Mouse (Mus musculus) cerebellum, adult 2 months (tissue): ENCODE measurements around the gene 2010111I01Rik.

ENCODE experiments used
- CTCF ChIP-seq: fragments of 200-500 bp; IDR thresholded peaks from 2 replicates; pipeline ENCODE4 v1.5.1; 2011; ENCODE audit warnings: low read depth, mild to moderate bottlenecking, control low read depth, low read length, moderate library complexity, borderline replicate concordance; ENCODE audit not compliant: insufficient read depth
- POLR2A ChIP-seq: fragments of 200-500 bp; IDR thresholded peaks from 2 replicates; pipeline ENCODE4 v1.6.1; 2011; ENCODE audit warnings: low read length, control low read depth, borderline replicate concordance; ENCODE audit not compliant: insufficient read depth

DNA sequence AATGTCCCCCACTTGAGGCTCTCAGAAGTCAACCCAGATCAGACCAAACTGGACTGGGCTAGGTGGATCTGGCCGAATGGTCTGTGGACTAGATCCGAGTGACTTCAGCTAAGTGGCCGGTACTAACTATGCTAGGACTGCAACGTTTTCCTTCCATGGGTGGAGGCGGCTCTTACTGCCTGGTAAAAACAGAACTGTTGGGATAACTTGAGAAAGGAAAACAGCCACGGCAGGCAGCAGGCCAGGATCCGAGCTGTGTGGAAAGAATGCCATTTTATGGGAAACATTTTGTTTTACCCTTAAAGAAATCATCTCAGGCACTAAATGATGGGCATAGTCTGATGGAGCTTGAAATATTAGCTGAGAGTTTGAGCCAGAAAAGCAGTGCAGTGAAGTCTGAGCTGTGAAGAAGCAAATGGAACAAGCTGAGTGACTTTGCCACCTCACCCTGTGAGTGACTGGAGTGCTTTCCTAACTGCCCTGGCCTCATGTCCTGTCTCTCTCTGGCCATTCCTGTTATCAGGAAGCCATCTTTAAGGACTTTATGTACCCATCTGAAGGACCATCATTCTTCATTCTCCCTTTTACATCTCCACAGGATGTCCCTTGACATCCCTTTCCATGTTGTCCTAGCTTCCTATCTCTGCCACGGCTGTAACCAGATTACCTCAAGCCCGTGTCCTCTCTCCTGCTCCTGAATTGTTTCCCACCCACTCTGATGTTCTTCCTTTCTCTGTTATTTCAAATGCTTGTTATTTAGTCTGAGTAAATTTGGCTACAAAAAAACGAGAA is 277.9 kb downstream of the 2010111I01Rik start:
- no peak for TF ChIP-seq POLR2A
- no peak for TF ChIP-seq CTCF
